ENCODE assay signal across 16 mouse cellular contexts in genomic region chr2:170913863-170914262, GRCm38 (mm10).
DNase-seq lines count a peak whose midpoint lies in the region; ATAC-seq and TF ChIP-seq lines count a peak whose summit lies in the region.
"Had no signal": no experiment of that assay in that cellular context is flagged by ENCODE, and none has a peak within 500 bp of the region (broad histone marks: within the 10 kb centered on the region; RNA-seq: fewer than 3 reads in every experiment).

No protein-coding gene starts in this region.

- no peak overlapping the region for H3K27ac ChIP-seq in forebrain, embryonic 14.5 days (ENCODE audit: low read depth, low read length)
- no peak overlapping the region for H3K27ac ChIP-seq in forebrain, postnatal 0 days (ENCODE audit: low read depth, low read length)
- no peak overlapping the region for H3K27ac ChIP-seq in midbrain, embryonic 13.5 days
- no peak overlapping the region; the same call in 1 of the 2 replicates for H3K27ac ChIP-seq in midbrain, embryonic 10.5 days (replicated peaks)
- no peak overlapping the region for H3K27ac ChIP-seq in midbrain, embryonic 14.5 days (replicated peaks; ENCODE audit: low read depth, low read length)
- H3K27ac ChIP-seq in midbrain, postnatal 0 days (ENCODE audit: low read depth, low read length) = no peak overlapping the region
- H3K27ac ChIP-seq: embryonic facial prominence, embryonic 13.5 days; gastrocnemius, adult 2 months; intestine, embryonic 15.5 days had no signal

- no peaks in the 10 kb centered on the region for H3K36me3 ChIP-seq in forebrain, embryonic 14.5 days (ENCODE audit: control insufficient read depth, insufficient read depth, low read length)
- H3K36me3 ChIP-seq in forebrain, postnatal 0 days (ENCODE audit: insufficient read depth) = no peaks in the 10 kb centered on the region
- no peaks in the 10 kb centered on the region for H3K36me3 ChIP-seq in midbrain, embryonic 13.5 days
- H3K36me3 ChIP-seq in midbrain, embryonic 10.5 days = no peaks in the 10 kb centered on the region
- no peaks in the 10 kb centered on the region for H3K36me3 ChIP-seq in midbrain, embryonic 14.5 days (ENCODE audit: control insufficient read depth, insufficient read depth, low read length)
- H3K36me3 ChIP-seq in midbrain, postnatal 0 days (ENCODE audit: insufficient read depth, low read length) = no peaks in the 10 kb centered on the region
- H3K36me3 ChIP-seq: embryonic facial prominence, embryonic 13.5 days; heart, embryonic 12.5 days; intestine, embryonic 15.5 days had no signal

- H3K27me3 ChIP-seq in forebrain, embryonic 14.5 days (replicated peaks; ENCODE audit: control insufficient read depth, insufficient read depth, low read length) = no peaks in the 10 kb centered on the region
- no peaks in the 10 kb centered on the region for H3K27me3 ChIP-seq in forebrain, postnatal 0 days (ENCODE audit: insufficient read depth, low read length)
- H3K27me3 ChIP-seq in midbrain, embryonic 13.5 days = no peaks in the 10 kb centered on the region
- no peaks in the 10 kb centered on the region for H3K27me3 ChIP-seq in midbrain, embryonic 10.5 days (ENCODE audit: low read depth, poor library complexity, severe bottlenecking)
- no peaks in the 10 kb centered on the region for H3K27me3 ChIP-seq in midbrain, embryonic 14.5 days (ENCODE audit: control insufficient read depth, insufficient read depth, low read length)
- no peaks in the 10 kb centered on the region for H3K27me3 ChIP-seq in midbrain, postnatal 0 days (ENCODE audit: insufficient read depth, low read length)
- H3K27me3 ChIP-seq: embryonic facial prominence, embryonic 13.5 days; intestine, embryonic 15.5 days had no signal

- no peak for TF ChIP-seq CTCF in forebrain, postnatal 0 days (IDR thresholded peaks at IDR 0.05; ENCODE audit: low read depth)
- no peak for TF ChIP-seq CTCF in midbrain, postnatal 0 days (IDR thresholded peaks at IDR 0.05)

- peaks cover 5% of the 10 kb centered on the region; the same call in 1 of the 2 replicates for H3K4me1 ChIP-seq in forebrain, embryonic 14.5 days (ENCODE audit: control insufficient read depth, insufficient read depth, low read length)
- H3K4me1 ChIP-seq in forebrain, postnatal 0 days (ENCODE audit: insufficient read depth) = no peaks in the 10 kb centered on the region
- peaks cover 7% of the 10 kb centered on the region; the same call in 1 of the 2 replicates for H3K4me1 ChIP-seq in midbrain, embryonic 13.5 days (replicated peaks)
- no peaks in the 10 kb centered on the region for H3K4me1 ChIP-seq in midbrain, embryonic 10.5 days
- no peaks in the 10 kb centered on the region for H3K4me1 ChIP-seq in midbrain, embryonic 14.5 days (ENCODE audit: control insufficient read depth, insufficient read depth, low read length)
- H3K4me1 ChIP-seq in midbrain, postnatal 0 days (ENCODE audit: insufficient read depth, low read length) = no peaks in the 10 kb centered on the region
- H3K4me1 ChIP-seq: heart, embryonic 12.5 days; intestine, embryonic 15.5 days had no signal

- ATAC-seq in forebrain, embryonic 14.5 days = peak; percentile 20; the same call in 1 of the 2 replicates
- no peak for ATAC-seq in forebrain, postnatal 0 days
- ATAC-seq in midbrain, embryonic 13.5 days = peak; percentile 53; the same call in 1 of the 2 replicates
- ATAC-seq in midbrain, embryonic 14.5 days (ENCODE audit: low FRiP score, low TSS enrichment) = no peak
- ATAC-seq in midbrain, postnatal 0 days (ENCODE audit: low FRiP score) = no peak
- ATAC-seq: intestine, embryonic 15.5 days had no signal

- WGBS in forebrain, embryonic 14.5 days = 57% methylated on average over 11 of the region's 11 CpGs
- 53% methylated on average over 11 of the region's 11 CpGs for WGBS in forebrain, postnatal 0 days
- WGBS in midbrain, embryonic 13.5 days = 61% methylated on average over 11 of the region's 11 CpGs
- WGBS in midbrain, embryonic 10.5 days = 86% methylated on average over 11 of the region's 11 CpGs
- WGBS in midbrain, embryonic 14.5 days = 64% methylated on average over 11 of the region's 11 CpGs
- WGBS in midbrain, postnatal 0 days = 69% methylated on average over 11 of the region's 11 CpGs

- DNase-seq in forebrain, embryonic 14.5 days (ENCODE audit: low spot score) = peak; percentile 39
- DNase-seq in forebrain, postnatal 0 days = no peak
- DNase-seq in midbrain, embryonic 10.5 days (ENCODE audit: low spot score) = no peak
- peak; percentile 40 for DNase-seq in midbrain, embryonic 14.5 days
- no peak for DNase-seq in midbrain, postnatal 0 days (ENCODE audit: low spot score)
- no peak for DNase-seq in thymus, postnatal 36 days
- DNase-seq: adrenal gland, adult 2 months; adrenal gland, postnatal 25 days; cerebellum, adult 2 months; cerebellum, postnatal 25 days; gastrocnemius, adult 2 months; gastrocnemius, postnatal 25 days had no signal

- H3K4me2 ChIP-seq in forebrain, embryonic 14.5 days (ENCODE audit: low read length) = no peak overlapping the region
- no peak overlapping the region for H3K4me2 ChIP-seq in forebrain, postnatal 0 days (ENCODE audit: low read depth)
- H3K4me2 ChIP-seq in midbrain, embryonic 13.5 days (replicated peaks) = no peak overlapping the region
- H3K4me2 ChIP-seq in midbrain, embryonic 14.5 days (ENCODE audit: low read length) = no peak overlapping the region
- H3K4me2 ChIP-seq in midbrain, postnatal 0 days (ENCODE audit: low read depth, low read length, poor library complexity, severe bottlenecking) = no peak overlapping the region
- H3K4me2 ChIP-seq: embryonic facial prominence, embryonic 13.5 days; heart, embryonic 12.5 days; intestine, embryonic 15.5 days had no signal

- no peak overlapping the region for H3K9ac ChIP-seq in forebrain, embryonic 14.5 days (ENCODE audit: low read length)
- no peak overlapping the region for H3K9ac ChIP-seq in forebrain, postnatal 0 days
- 0 out of 2 replicates have a peak overlapping the region, but pooled peaks have one; percentile 11 for H3K9ac ChIP-seq in midbrain, embryonic 13.5 days (replicated peaks)
- H3K9ac ChIP-seq in midbrain, embryonic 14.5 days (replicated peaks; ENCODE audit: low read length) = no peak overlapping the region
- 0 out of 2 replicates have a peak overlapping the region, but pooled peaks have one; percentile 44 for H3K9ac ChIP-seq in midbrain, postnatal 0 days (replicated peaks; ENCODE audit: low read length, poor library complexity, severe bottlenecking)
- H3K9ac ChIP-seq: embryonic facial prominence, embryonic 13.5 days; heart, embryonic 12.5 days; intestine, embryonic 15.5 days had no signal

- no peaks in the 10 kb centered on the region for H3K9me3 ChIP-seq in forebrain, embryonic 14.5 days (replicated peaks; ENCODE audit: control insufficient read depth, low read length)
- H3K9me3 ChIP-seq in forebrain, postnatal 0 days (ENCODE audit: low read length) = no peaks in the 10 kb centered on the region
- H3K9me3 ChIP-seq in midbrain, embryonic 13.5 days = no peaks in the 10 kb centered on the region
- no peaks in the 10 kb centered on the region for H3K9me3 ChIP-seq in midbrain, embryonic 10.5 days (replicated peaks)
- H3K9me3 ChIP-seq in midbrain, embryonic 14.5 days (ENCODE audit: control insufficient read depth, low read length) = no peaks in the 10 kb centered on the region
- H3K9me3 ChIP-seq in midbrain, postnatal 0 days (ENCODE audit: low read length) = no peaks in the 10 kb centered on the region
- H3K9me3 ChIP-seq: embryonic facial prominence, embryonic 13.5 days; heart, embryonic 12.5 days; intestine, embryonic 15.5 days had no signal

- H3K4me3 ChIP-seq in forebrain, embryonic 14.5 days (ENCODE audit: low read depth, low read length) = no peak overlapping the region
- H3K4me3 ChIP-seq in forebrain, postnatal 0 days (ENCODE audit: low read depth, low read length) = no peak overlapping the region
- no peak overlapping the region for H3K4me3 ChIP-seq in midbrain, embryonic 13.5 days (replicated peaks)
- no peak overlapping the region for H3K4me3 ChIP-seq in midbrain, embryonic 10.5 days
- no peak overlapping the region for H3K4me3 ChIP-seq in midbrain, embryonic 14.5 days (replicated peaks; ENCODE audit: low read depth, low read length)
- no peak overlapping the region for H3K4me3 ChIP-seq in midbrain, postnatal 0 days (ENCODE audit: low read depth, low read length)
- H3K4me3 ChIP-seq: embryonic facial prominence, embryonic 13.5 days; gastrocnemius, adult 2 months; heart, embryonic 12.5 days; intestine, embryonic 15.5 days had no signal

Comparison
In these comparisons a context has a peak if more than half of its experiments do, and no peak if none do; other contexts are left out.
1. ATAC-seq: peak in forebrain, embryonic 14.5 days (single experiment) and midbrain, embryonic 13.5 days (single experiment); none in forebrain, postnatal 0 days (single experiment), midbrain, embryonic 14.5 days (single experiment) and midbrain, postnatal 0 days (single experiment).
2. DNase-seq: peak in forebrain, embryonic 14.5 days (single experiment) and midbrain, embryonic 14.5 days (single experiment); none in forebrain, postnatal 0 days (single experiment), midbrain, embryonic 10.5 days (single experiment), midbrain, postnatal 0 days (single experiment) and thymus, postnatal 36 days (0 of 2).
3. H3K9ac ChIP-seq: peak in midbrain, embryonic 13.5 days (single experiment) and midbrain, postnatal 0 days (single experiment); none in forebrain, embryonic 14.5 days (single experiment), forebrain, postnatal 0 days (single experiment) and midbrain, embryonic 14.5 days (single experiment).